Mouse (Mus musculus): ENCODE measurements at regions not wholly inside any gene's neighbourhood (a gene's known extent, or its start where the extent isn't known, plus 50 kb on each side); places are given as distances from the start of the nearest gene placed in this dataset.

DNA sequence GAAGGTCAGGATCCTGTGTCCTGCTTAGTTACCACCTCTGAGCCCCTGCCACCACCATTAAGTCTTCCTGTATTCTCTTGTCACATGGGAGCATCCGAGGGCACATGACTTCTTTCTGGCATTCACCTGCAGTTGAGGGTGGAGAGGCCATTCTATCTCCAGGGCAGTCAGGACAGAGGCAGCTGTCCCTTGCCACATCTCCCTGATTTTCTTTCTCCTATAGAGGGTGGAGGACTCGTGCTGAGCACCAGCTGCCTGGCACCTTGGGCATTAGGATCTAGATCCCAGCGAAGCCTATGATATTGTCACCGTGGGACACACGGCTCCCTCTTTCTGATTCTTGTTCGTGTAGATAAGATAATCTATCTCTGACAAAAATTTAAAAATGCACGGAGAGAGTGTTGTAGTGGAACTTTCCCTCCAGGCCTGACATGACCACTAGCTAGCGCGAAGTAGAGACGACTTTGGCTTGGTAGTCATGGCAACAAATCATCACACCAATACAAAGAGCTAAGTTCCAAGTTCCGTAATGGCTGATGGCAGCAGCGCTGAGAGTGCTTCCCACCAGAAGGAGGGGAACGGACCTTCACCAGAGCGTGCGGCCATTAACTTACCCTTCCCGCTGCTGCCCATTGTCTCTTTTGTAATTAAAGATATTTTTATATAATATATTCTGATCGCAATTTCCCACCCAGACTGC lies 137.7 kb downstream of the Ipmk start:
- DNase-seq: peak; percentile 33

DNA sequence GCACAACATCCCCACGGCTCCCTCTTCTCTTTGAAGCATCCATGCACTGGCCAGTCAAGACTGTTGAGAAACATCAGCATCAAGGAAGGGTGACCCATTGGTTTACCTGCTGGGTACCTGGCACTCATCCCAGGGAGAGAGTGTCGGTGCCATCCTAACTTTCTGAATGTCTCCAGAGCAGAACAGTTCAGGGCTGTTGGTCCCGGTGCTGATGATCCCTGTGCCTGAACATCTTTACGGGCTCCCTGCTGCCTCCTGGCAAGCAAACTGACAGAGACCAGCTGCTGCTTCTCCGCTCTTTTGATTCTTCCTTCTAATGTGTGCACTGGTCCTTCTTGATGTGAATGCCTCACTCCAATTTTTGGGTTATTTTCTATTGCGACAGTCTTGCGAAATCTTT lies 142.2 kb downstream of the Ipmk start:
- no peak for DNase-seq

DNA sequence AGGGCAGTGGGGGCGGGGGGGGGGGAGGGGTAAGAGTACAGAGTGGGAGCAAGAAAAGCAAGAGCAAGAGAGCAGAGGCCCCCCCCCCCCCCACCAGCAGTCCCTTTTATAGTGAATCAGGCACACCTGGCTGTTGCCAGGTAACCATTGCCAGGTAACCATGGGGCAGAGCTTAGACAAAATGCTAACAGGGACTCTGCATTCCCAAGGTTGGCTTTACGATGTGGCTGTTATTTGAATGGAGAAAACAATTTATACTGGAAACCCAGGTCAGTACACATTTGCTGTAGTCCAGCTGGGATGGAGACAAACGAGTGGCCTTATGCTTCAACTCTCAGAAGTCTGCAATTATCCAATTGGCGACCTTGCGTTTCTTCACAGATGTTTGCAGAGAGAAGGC lies 154.5 kb downstream of the Ipmk start:
- DNase-seq: no peak

DNA sequence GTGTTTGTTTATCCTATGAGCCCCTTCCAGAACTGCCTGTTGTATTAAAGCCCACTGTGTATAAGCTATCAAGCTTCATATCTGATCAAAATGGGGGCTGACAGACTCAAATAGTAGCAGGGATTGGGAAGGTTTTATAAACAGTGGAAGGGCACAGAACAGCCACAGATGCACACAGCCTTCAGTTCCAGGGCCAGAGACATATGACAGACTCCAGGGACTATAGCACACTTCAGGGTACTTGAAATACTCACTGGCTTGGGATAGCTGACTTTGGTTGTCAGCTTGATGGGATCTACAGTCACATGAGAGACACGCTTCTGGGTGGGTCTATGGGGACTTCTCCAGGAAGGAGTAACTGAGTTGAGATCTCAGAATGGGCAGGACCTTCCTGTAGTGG lies 156.7 kb downstream of the Ipmk start:
- no peak for DNase-seq

DNA sequence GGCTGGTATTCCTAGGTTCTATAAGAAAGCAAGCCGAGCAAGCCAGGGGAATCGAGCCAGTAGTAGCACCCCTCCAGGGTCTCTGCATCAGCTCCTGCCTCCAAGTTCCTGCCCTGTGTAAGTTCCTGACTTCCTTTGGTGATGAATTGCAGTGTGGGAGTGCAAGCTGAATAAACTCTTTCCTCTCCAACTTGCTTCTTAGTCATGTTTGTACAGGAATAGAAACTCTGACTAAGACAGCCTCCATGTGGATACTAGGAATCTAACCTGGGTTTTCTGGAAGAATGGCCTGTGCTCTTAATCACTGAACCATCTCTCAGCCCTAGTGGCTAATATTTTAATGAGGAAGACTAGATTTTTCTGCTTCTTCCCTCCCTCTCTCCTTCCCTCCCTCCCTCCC lies 177.7 kb downstream of the Ipmk start:
- DNase-seq: no peak

DNA sequence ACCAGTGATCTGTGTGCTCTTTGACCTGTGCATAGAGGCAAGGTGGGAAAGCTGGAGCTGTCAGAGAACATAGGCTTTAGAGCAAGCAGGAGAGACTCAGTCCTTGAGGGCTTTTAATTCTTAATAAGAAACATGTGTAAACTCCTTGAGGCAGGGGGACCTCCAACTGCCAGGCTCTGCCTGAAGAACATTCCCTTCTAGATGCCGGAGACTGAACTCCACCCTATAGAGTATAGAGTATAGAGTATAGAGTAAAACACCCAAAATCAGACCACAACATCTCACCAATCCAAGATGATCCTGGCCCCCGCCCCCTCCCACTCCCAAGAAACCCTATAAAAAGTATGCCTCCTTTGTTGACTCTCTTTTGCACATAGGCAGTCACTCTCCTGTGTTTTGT lies 186.2 kb downstream of the Ipmk start:
- DNase-seq: no peak

DNA sequence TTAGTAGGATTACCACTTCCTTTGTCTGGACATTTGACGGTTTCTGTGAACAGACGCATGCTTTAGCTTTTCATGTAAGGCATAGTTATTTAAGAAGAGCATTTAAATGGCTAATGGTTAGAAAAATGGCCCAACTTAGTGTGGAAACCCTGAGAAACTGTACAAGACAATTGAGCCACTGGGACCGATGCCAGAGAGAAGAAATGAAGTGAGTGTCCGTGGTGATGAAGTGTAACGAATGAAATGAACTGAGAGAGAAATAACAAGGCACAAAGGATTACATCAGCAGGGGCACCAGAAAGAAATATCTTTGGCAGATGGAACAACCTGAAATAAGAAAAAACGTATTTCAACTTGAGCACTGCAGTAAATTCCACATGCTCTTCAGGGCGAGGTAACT lies 197.9 kb downstream of the Ipmk start:
- no peak for DNase-seq

DNA sequence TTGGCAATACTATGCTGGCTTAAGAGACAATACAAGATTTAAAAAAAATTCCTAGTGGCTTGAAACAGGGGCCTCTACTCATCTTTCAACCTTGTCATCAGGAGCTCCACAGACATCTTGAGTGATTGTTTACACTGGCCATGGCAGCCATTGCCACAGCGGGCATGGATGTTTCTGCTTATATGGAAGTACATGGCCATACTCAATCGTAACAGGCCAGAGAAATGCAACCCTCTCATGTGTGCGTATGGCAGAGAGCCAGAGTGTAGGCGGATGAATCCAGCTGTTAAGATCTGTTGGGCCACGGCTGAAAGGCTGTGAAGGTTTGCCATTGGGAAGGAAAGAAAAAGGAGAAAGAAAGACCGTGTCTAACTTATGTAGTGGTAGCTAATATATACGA lies 198.9 kb downstream of the Ipmk start:
- DNase-seq: no peak

DNA sequence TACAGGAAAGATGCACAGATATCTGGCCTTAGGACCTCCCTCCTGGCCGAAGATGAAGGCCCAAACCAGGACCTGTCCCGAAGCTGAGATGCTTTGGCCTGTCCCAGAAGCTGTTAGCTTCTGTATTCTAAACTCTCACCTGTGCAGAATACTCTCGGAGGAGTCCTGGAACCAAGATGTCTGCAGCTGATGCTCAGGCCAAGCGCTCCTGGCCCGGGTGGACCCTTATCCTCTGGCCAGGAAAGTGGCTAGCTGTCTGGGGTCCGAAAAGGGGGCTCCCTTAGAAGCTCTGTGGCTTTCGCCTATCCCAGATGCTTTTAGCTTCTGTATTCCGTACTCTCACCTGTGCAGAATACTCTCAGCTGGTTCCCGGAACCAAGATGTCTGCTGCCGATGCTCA lies 236.2 kb downstream of the Ipmk start:
- DNase-seq: no peak

DNA sequence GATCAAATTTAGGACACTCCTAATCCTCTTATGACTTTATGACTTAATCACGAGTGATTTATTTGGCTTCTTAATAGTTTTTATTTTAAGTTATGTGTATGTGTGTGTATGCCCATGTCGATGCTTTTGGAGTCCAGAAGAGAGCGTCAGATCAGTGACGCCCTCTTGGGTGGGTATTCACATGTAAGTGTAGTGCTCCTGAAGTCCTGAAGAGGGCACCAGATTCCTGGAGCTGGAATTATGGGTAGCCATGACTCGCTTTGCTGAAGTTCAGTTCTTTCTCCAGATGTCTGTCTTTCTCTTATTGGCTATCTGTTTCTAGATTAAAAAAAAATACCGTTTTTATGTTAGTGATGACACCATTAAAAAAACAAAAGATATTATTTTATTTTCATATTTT lies 251.0 kb downstream of the Ipmk start:
- DNase-seq: no peak

DNA sequence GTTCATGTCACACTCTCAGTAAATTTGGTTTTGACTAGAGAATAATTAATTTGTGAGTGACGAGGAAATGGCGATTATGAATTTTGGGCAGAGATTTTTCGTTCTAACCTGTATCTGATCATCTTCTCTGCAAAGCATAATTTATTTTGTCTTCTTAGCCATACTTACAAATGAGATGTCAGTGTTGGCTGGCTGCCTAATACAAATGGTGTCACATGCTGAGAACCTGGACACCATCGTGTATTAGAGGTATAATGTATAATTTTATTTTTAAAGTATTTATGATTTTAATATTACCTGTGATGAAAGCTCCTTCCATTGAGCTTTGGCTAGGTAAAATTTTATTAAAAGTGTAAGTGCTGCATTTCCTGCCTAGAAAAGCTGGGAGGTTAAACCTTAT lies 266.2 kb downstream of the Ipmk start:
- DNase-seq: no peak

DNA sequence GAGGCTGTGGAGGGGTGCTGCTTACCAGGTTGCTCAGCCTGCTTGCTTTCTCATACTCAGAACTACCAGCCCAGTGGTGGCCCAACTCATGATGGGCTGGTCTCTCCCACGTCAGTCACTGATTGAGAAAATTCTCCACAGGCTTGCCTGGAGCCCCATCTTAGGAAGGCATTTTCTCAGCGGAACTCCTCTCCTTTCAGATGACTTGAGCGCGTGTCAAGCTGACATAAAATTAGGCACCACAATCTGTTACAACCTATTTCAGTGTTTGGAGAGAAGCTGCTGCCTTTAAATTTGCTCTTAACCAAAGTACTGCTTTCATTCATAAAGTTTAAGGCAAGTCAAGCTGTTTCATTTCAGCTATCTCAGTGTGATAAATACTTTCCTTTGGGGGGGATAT lies 269.6 kb downstream of the Ipmk start:
- peak; percentile 19 for DNase-seq

DNA sequence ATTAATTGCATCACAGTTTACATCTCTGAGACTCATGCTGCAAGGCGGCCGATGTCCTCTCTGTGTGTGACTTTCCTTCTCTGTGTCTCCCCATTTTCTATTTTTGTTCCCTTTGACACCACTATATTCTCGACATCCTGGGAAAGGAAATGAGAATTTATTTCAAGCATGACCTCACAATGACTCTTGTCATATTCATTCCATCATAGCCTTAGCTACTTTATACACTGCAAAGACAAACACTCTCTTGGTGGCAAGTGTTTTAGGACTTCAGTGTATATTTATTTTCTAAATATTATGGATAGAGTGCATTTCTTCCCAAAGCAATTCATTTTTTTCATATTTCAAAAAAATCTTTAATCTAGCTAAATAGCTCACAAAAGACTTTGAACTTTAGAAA lies 298.5 kb downstream of the Ipmk start:
- DNase-seq: no peak

DNA sequence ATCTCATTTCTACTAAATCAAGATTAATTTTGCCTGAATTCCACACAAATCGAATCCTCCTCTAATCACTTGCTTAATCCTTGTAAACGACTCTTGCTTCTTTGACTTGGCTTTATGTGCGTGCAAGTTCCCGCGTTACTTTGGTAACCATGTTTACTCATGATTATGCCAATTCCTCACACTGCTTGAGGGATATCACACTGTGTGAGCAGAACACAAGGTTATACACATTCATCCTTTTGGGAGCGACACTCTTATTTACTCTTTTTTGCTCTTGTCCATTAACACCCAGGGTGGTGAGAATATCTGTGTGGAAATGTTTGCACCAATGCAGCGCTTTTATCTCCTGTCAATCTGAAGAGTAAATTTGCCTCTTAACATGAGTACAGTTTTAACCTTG lies 310.0 kb downstream of the Ipmk start:
- DNase-seq: no peak

DNA sequence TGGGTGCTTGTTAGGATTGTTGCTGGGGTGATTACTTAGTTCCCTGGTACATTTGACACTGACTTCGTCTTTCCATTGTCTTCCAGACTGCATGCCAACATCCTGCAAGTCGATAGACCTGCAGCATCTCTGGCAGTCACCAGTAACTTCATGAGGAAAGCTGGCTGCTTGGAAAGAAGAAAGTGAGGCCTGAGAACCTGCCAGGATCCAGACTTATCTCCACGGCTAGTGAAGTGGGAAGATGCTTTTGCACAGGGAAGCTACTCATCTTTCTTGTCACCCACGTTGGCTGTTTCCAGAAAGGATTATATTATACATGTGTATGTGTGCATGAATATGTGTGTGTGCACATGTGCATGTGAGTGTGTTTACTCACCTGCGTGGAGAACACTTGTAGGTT lies 316.0 kb downstream of the Ipmk start:
- DNase-seq: peak; percentile 8

DNA sequence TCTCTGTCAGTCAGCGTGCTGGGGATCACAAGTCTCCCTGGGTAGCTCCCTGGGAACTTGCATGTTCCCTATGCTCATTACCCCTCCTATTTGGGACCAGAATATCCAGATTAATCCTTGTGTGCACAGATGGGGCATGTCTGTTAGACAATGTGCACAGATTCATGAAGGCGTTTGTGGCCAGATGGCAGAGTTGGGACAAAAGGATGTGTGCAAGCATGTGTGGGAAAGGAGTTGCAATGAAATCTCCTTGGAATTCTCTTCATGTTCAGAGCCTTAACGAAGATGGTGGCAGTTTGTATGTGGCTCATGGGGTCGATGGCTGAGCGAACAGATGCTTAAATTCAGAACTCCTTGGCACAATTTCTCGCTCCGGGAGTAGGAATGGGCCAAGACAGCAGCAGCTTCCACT lies 319.6 kb downstream of the Ipmk start:
- DNase-seq: peak; percentile 47

DNA sequence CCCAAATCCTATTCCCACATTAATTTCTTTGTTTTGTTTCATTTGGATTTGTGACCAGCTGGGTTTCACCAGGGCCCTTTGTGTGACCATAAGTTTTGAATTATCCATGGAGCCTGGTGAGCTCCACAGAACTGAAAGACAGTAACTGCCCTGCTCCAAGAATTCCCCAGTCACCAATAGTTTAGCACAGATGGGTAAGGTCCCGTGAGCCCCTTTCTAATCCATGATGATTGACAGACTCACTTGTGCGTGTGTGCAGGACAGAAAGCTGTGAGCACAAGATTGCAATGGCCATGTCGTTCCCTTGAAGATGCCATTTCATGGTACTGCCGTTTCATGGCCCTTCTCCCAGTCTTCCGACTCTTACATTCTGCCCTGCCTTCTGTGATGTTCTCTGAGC lies 331.7 kb downstream of the Ipmk start:
- DNase-seq: no peak

DNA sequence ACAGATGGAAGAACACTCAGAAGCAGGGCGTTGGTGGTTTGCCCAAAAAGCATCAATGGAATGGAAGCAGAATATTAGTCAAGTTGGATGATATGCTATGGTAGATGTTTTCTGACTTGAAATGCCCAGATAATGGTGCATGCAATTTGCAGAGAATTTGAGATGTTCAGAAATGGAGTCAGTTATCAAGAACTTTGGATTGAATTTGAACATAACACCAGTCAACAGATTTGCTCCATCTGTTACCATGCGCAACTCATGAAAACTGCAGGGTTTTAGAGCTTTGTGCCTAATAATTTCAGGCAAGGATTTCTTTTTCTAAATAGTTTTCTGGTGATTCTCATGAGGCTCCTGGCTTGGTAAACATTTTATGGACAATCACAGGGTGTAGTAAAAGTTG lies 365.9 kb downstream of the Ipmk start:
- no peak for DNase-seq

DNA sequence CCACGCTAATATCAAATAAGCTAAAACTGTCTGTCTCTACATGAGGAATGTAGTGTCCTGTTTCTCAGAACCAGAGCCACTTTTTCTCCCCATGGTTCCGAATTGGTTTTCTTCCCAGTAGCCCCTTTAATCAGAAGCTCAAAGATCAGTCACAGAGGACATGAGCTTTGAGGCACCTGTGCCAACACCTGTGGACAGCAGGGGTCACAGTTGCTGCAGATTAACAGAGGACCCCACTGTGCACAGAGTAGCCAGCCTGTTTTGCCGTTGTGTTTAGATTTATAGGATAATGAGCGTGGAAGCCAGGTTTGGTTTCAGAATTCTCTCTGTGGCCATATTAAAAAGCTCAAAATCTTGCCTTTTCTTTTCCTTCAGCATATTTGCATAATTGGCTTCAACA lies 380.2 kb downstream of the Ipmk start:
- DNase-seq: no peak

DNA sequence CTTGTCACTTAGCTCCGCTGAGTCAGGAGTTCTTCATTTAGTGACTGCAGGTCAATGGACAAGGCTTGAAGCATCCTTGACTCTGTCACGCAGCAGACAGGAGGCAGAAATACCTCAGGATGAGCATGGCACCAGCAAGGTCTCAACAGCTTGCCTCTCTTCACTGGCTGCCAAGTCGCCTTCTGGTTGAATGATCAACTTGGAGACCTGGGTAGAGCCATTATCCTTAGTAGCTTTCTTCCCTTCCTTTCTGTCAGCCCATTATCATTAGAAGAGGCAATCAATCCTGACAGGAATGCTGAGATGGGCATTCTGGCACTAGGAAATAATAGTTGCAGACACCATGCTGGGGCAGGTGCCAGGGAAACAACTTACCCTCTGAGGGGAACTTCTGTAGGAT lies 386.3 kb downstream of the Ipmk start:
- no peak for DNase-seq

DNA sequence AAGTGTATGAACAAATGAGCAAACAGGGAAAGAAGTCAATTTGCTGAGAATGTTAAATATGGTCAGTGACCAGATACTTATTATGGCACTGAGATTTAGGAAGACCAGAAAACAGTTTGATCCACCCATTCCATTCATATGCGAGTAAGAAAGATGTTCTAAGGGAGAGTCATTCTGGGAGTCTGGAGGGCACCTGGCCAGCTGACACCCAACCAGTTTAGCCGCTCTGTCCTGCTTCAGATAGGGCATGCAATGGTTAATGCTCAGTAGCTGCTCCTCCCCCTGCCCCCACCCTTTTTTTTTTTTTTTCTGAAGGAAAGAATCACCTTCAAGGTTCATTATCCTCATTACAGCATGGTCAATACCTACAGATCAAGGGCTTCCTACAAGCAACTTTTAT lies 386.9 kb downstream of the Ipmk start:
- DNase-seq: no peak

DNA sequence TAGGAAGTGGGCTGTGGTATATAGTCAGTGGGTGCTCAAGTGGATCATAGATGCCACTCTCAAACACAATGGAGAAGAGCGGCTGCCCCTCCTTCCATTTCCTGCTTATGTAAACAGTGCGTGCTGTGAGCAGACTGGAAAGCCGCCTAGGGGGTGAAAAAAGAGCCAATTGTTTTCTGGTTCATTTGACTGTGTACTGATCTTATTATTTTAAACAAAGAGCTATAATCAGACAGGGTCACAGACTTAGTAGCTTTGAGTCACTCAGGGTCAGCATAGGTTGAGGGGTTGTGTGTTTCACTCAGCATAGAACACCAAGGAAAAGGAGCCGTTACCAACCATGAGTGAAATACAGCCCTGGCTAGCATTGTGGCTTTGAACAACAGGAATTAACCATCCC lies 390.7 kb downstream of the Ipmk start:
- DNase-seq: no peak

DNA sequence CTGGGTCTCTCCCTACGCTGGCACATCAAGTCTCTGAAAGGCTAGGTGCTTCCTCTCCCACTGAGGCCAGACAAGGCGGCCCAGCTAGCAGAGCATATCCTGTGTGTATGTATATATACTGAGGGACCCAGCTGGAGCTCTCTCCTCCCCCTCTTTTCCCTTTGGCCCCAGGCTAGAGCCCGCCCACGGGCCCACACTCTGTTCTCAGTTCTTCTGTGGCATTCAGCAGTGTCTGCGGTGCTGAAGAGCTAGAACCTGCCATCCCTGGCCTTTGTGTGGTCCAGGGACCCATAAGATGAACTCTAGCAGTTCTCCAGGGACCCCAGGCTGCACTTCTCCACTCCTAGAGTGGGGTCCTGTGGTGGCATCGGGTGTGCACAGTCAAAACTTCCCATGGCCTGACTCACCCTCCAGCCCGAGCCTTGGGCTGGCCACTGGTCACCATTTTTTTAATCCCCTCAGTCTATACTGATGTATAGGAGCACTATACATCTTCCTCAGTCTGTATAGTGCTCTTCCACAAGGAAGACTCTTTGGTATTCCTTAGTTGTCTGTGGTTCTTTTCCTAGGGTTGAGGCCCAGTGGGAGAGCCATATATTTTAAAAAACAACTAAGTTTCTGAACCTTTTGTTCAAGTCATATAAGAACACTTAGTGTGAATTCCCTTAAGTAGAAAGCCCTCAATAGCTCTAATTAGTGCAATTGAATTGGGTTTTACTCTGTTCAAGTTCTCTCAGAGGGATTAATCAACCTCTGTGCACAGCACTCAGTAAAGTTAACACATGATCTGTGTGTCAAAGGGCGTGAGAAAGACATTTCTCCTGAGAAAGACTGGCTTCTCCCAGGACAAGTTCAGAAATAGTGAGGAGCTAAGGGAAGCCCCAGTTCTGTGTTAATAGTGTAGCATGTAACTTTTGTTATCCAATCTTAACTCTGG lies 401.3 kb downstream of the Ipmk start:
- no peak for DNase-seq

DNA sequence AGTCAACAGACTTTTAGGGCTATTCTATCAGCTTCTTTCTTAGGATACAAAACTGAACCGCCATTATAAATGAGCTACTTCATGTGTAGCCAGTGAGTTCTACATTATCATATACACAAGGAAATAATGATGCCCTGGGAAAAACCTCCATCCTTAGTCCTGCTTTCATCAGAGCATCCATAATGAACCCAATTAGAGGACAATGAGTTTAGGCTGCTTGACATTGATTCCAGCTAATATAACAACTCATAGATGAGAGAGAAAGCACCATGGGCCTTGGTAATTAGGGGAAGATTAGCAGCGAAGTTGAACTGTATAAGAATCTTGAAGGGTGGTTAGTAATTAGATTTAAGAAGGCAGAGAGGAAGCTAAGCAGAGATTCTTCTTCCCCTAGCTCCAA lies 405.7 kb downstream of the Ipmk start:
- no peak for DNase-seq

DNA sequence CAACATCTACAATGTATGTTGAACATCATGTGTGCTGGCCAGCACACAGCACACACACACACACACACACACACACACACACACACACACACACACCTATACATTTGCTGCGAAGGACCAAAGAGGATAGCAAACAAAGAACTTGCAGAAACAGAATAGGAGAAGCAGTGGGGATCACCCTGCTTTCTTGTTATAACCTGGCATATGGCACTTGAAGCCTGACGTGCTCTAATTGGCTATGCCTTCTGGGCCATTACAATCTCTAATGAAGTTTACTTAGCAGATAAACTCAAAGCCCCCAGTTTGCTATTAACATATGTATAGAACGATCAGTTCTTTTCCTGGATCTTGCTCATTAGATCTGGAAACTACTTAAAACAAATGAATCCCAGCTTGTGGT lies 407.2 kb downstream of the Ipmk start:
- DNase-seq: no peak
